Mouse (Mus musculus) liver, adult (tissue): ENCODE data around the gene Naif1.

Experiments
- GATA4 ChIP-seq: IDR thresholded peaks from 2 replicates; pipeline ENCODE4 v1.6.1; 2014; ENCODE audit warnings: mild to moderate bottlenecking, low read length; ENCODE audit not compliant: insufficient replicate concordance

Naif1 gene

GRCm38 (mm10) chr2:32440164-32440563 is 10.1 kb upstream of the Naif1 start:
- no peak for TF ChIP-seq GATA4

- TF ChIP-seq GATA4, result no peak
These were observed 9.6 kb upstream of the Naif1 start for GRCm38 (mm10) chr2:32440632-32441031.

DNA sequence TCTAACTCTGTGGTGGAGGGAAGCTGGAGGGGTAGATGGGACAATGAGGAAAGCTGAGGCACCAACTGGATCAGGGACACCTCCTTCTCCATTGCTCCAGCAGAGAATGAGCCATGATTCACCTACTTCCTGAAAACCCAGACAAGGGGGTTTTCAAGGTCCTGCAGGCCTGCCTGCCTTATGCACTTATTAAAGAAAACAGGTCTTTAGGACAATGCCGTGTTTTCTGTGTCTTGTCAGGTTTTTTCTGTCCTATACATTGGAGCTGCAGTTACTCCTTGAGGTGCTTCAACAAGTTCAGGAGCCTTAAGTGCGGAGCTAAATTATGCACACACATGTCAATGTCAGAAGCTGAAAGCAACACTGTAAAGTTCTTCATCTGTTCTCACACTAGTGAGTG is 8.7 kb upstream of the Naif1 start:
- no peak for TF ChIP-seq GATA4

DNA sequence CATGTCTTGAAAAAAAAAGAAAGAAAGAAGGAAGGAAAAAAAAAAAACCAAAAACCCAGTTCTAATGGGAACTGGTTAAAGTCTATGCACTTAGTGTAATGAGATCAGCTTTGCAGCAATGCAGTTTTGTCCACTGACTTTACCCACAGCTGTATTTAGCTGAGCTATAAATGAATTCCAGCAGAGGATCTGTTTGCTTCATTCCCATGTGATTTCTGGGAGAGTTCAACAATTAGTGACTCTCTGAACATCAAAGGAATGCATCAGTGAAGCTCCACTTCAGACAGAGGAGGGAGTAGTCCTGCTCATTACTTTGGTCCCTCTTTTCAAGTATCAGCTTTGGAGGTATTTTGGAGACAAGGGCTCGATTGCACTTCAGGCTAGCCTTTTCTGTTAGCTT is 4.7 kb upstream of the Naif1 start:
- no peak for TF ChIP-seq GATA4

DNA sequence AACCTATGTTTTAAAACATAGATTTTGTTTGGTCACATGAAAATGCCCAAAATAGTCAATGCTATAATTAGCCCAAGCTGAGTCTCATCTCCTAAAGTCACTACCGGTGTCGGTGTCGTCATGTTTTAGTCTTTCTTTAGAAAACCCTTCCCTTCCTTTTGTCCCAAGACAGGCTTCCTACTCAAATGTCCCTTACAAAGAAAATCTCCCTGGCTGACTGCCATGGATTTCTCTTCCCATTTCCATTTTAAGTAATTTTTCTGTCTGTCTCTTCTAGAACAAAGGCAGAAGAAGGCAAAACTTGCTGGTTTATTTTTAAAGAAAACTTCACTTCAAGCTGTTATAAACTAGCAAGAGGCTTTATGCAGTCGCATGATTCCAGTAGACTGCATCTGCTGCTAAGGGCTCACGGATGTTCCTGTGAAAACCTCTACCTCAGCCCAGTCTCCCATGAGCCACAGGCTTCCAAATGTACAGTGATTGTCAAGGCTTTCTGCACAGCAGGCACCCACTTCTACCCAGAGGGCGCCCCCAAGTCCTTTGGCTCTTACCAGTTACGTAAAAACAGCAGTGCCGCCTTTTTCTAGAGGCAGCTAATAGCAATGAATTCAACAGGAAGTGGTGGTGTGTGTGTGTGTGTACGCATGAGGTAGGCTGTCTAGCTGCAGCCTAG is 2.9 kb upstream of the Naif1 start:
- no peak for TF ChIP-seq GATA4

DNA sequence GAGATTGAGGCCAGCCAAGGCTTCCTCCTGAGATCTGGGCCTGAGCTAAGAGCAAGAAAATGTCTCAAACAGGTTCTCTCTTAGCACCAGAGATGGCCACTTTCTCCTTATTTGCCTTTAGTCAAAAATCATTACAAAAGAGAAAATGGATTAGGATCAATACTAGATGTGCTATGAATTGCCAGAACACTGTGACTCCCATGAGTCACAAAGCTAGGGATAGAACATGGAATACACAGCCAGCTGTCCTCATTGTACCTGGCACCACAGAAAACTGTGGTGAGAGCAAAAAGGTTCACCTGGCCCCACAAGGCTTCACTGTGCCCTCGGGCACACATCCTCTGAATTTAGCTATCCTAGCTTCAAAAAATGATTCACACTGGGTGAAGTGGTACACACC is 1.8 kb upstream of the Naif1 start:
- TF ChIP-seq GATA4, result no peak

GRCm38 (mm10) chr2:32450881-32451844 is 906 bp downstream of the Naif1 start, which contains the start of gene Slc25a25:
Gene Slc25a25, minus strand, starts transcription at chr2:32451445.
- TF ChIP-seq GATA4, result no peak

DNA sequence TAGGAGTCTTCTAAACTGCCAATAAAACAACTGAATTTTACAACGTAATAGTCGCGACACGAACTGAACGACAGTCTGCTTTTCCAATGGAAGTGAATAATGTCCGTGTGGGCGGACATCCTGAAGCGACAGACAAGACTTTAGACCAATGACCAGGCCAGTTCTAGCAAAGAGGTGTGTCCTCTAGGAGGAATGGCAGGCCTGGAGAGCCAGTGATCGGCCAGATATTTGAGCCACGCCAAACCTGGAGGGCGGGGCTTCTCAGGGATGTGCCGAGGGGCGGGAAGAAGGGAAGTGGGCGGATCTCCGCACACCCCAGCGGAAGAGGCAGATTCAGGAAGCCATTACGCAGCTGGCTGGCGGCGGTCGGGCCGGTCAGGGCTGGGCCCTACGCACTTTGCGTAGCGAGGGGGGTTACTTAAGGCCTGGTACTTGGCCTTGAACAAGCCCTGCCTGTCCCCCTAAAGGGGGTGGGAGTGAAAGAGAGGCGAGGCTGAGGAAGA is 1.7 kb downstream of the Naif1 start:
- TF ChIP-seq GATA4, result no peak

DNA sequence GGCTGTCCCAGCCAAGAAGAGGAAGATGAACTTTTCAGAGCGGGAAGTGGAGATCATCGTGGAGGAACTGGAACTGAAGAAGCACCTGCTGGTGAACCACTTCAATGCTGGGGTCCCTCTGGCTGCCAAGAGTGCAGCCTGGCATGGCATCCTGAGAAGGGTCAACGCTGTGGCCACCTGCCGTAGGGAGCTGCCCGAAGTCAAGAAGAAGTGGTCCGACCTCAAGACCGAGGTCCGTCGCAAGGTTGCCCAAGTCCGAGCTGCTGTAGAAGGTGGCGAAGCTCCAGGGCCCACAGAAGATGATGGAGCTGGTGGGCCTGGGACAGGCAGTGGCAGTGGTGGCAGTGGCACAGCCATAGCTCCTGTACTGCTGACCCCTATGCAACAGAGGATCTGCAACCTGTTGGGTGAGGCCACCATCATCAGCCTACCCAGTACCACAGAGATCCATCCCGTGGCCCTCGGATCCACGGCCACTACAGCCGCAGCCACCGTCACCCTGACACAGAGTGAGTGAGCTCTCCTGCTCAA is 2.2 kb downstream of the Naif1 start:
- no peak for TF ChIP-seq GATA4

- no peak for TF ChIP-seq GATA4
These were observed 3.5 kb downstream of the Naif1 start for GRCm38 (mm10) chr2:32453641-32454303.

DNA sequence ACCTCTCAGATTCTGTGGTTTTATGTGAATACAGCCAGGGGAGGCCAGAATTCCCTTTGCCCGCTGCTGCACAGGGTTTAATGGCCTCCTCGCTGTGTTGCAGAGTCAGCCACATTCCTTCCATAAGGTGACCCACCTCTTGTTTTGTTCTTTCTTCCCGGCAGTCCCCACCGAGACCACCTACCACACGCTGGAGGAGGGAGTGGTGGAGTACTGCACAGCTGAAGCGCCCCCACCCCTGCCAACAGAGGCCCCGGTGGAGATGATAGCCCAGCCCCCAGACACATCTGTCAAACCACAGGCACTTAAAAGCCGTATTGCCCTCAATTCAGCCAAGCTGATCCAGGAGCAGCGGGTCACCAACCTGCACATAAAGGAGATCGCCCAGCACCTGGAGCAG is 4.4 kb downstream of the Naif1 start:
- no peak for TF ChIP-seq GATA4

DNA sequence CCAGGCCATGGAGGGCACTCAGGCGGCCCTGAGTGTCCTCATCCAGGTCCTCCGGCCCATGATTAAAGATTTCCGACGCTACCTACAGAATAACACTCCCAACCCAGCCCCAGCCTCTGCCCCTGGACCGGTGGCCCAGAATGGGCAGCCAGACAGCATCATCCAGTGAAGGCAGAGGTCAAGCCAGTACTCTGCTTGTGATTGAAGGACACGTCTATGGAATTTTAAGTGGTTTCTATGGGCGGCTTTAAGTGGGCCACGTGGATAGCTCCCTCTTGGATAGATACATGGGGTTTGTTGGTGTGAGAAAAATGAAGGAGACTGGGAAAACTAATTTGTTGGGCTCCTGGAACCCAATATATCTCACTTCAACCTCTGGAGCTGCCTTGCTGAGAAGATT is 4.8 kb downstream of the Naif1 start:
- TF ChIP-seq GATA4, result no peak

DNA sequence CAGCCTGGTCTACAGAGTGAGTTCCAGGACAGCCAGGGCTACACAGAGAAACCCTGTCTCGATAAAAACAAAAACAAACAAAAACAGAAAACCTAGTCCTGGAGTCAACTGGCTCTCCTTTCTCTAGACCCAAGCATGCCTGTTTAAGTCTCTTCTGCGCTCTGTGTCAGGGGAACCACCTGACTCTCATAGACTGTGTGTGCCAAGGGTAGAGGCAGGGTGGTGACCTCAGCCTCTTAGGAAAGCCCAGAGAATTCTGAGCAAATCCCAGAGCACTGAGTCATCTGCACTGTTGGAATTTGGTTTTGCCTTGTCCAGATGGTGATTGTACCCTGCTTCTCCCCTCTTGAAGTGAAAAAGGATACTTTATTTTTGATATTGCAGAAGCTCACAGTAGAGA is 8.0 kb downstream of the Naif1 start:
- TF ChIP-seq GATA4, result no peak

- TF ChIP-seq GATA4, result no peak
These were observed 9.4 kb downstream of the Naif1 start for GRCm38 (mm10) chr2:32459657-32460056.

- TF ChIP-seq GATA4, result no peak
These were observed 13.5 kb downstream of the Naif1 start for GRCm38 (mm10) chr2:32463773-32464172.
